Mouse (Mus musculus) CH12.LX (cell line): ENCODE measurements around the gene Ift172. TPM values are rescaled to one million over a fixed set of nuclear protein-coding genes. Genes with fewer than 3 reads are reported as not detected.

Experiments
- DNase-seq: peaks from one replicate; pipeline ENCODE4 v3.0.0-alpha.2; 2013; ENCODE audit errors: extremely low read depth
- H3K27ac ChIP-seq: 2 replicates; pipeline ENCODE4 v1.5.1; 2012; ENCODE audit warnings: low read depth, mild to moderate bottlenecking, control low read depth, moderate library complexity; ENCODE audit not compliant: insufficient read depth
- H3K27me3 ChIP-seq: replicated peaks from 2 replicates; pipeline ENCODE3; 2012; ENCODE audit warnings: inconsistent platforms
- H3K36me3 ChIP-seq, 2 experiments: replicated peaks in 1 of 2; 2 replicates each; pipeline versions ENCODE3 to v1.6.1; 2012; ENCODE audit warnings: inconsistent platforms in 1 of 2, low read length in 1 of 2, mild to moderate bottlenecking in 1 of 2, mixed read lengths in 1 of 2, moderate library complexity in 1 of 2; ENCODE audit not compliant: control insufficient read depth in 1 of 2, insufficient read depth in 1 of 2
- H3K4me1 ChIP-seq, 2 experiments: 2 replicates each; pipeline ENCODE4 v1.6.1; 2012; ENCODE audit warnings: inconsistent platforms in 1 of 2, moderate library complexity in 1 of 2; ENCODE audit not compliant: insufficient read depth in 2 of 2, control insufficient read depth in 1 of 2
- H3K4me2 ChIP-seq: 2 replicates; pipeline ENCODE4 v1.6.1; 2012; ENCODE audit warnings: low read depth, mild to moderate bottlenecking, control low read depth; ENCODE audit not compliant: poor library complexity, insufficient read depth, severe bottlenecking
- H3K4me3 ChIP-seq, 3 experiments: fragments of 150-350 bp in 1 of 3; sonication (generic) in 1 of 3; replicated peaks in 1 of 3; 2 replicates each; pipeline versions ENCODE3 to v1.5.1; 2011 to 2012; ENCODE audit warnings: low read depth in 2 of 3, low read length in 2 of 3, mild to moderate bottlenecking in 2 of 3, moderate library complexity in 2 of 3, control low read depth in 1 of 3, improper control_type of control experiment in 1 of 3, inconsistent platforms in 1 of 3, mixed read lengths in 1 of 3; ENCODE audit not compliant: poor library complexity in 1 of 3
- H3K79me2 ChIP-seq: replicated peaks from 2 replicates; pipeline ENCODE4 v1.6.1; 2012; ENCODE audit warnings: mild to moderate bottlenecking, moderate library complexity; ENCODE audit not compliant: control insufficient read depth, poor library complexity, insufficient read depth, severe bottlenecking; ENCODE audit errors: extremely low read depth
- H3K9ac ChIP-seq: 2 replicates; pipeline ENCODE4 v1.6.1; 2012; ENCODE audit warnings: low read depth, mild to moderate bottlenecking, control low read depth, moderate library complexity; ENCODE audit not compliant: insufficient read depth
- H3K9me3 ChIP-seq: replicated peaks from 2 replicates; pipeline ENCODE3; 2012; ENCODE audit warnings: low read length, inconsistent platforms, mixed read lengths
- BHLHE40 ChIP-seq: IDR thresholded peaks from 2 replicates; pipeline ENCODE4 v1.6.1; 2011; ENCODE audit warnings: mild to moderate bottlenecking, low read depth, low read length, improper control_type of control experiment
- CHD1 ChIP-seq: IDR thresholded peaks from 2 replicates; pipeline ENCODE4 v1.6.1; 2012; ENCODE audit warnings: low read depth, low read length, improper control_type of control experiment, inconsistent platforms
- CHD2 ChIP-seq: IDR thresholded peaks from 2 replicates; pipeline ENCODE4 v1.6.1; 2011; ENCODE audit warnings: low read length, improper control_type of control experiment
- CTCF ChIP-seq, 2 experiments: IDR thresholded peaks in 1 of 2; conservative IDR thresholded peaks in 1 of 2; 2 replicates each; pipeline ENCODE4 v1.5.1; 2011 to 2012; ENCODE audit warnings: low read depth in 2 of 2, low read length in 2 of 2, improper control_type of control experiment in 1 of 2, inconsistent platforms in 1 of 2, mild to moderate bottlenecking in 1 of 2, moderate library complexity in 1 of 2
- ELF1 ChIP-seq: IDR thresholded peaks from 2 replicates; pipeline ENCODE4 v1.6.1; 2014; ENCODE audit warnings: low read depth, mild to moderate bottlenecking, inconsistent platforms, low read length, improper control_type of control experiment
- EP300 ChIP-seq: IDR thresholded peaks from 2 replicates; pipeline ENCODE4 v1.6.1; 2011; ENCODE audit warnings: low read length, improper control_type of control experiment
- ETS1 ChIP-seq: conservative IDR thresholded peaks from 2 replicates; pipeline ENCODE4 v1.6.1; 2012; ENCODE audit warnings: low read depth, mild to moderate bottlenecking, inconsistent platforms, low read length, improper control_type of control experiment, moderate library complexity
- GABPA ChIP-seq: IDR thresholded peaks from 2 replicates; pipeline ENCODE4 v1.6.1; 2012; ENCODE audit warnings: low read depth, low read length, improper control_type of control experiment, inconsistent platforms; ENCODE audit not compliant: insufficient replicate concordance
- HCFC1 ChIP-seq: IDR thresholded peaks from 2 replicates; pipeline ENCODE4 v1.6.1; 2012; ENCODE audit warnings: low read depth, mild to moderate bottlenecking, inconsistent platforms, low read length, improper control_type of control experiment
- IRF4 ChIP-seq: IDR thresholded peaks from 2 replicates; pipeline ENCODE4 v1.6.1; 2014; ENCODE audit warnings: low read depth, mild to moderate bottlenecking, inconsistent platforms, low read length, improper control_type of control experiment
- KAT2A ChIP-seq: IDR thresholded peaks from 2 replicates; pipeline ENCODE4 v1.6.1; 2012; ENCODE audit warnings: low read length, improper control_type of control experiment, inconsistent platforms; ENCODE audit not compliant: insufficient replicate concordance
- MAZ ChIP-seq: IDR thresholded peaks from 2 replicates; pipeline ENCODE4 v1.6.1; 2012; ENCODE audit warnings: low read depth, mild to moderate bottlenecking, inconsistent platforms, low read length, improper control_type of control experiment, moderate library complexity
- MXI1 ChIP-seq: IDR thresholded peaks from 2 replicates; pipeline ENCODE4 v1.6.1; 2011; ENCODE audit warnings: mild to moderate bottlenecking, low read depth, low read length, improper control_type of control experiment
- MYC ChIP-seq: IDR thresholded peaks from 2 replicates; pipeline ENCODE4 v1.6.1; 2011; ENCODE audit warnings: low read depth, mild to moderate bottlenecking, improper control_type of control experiment, low read length
- NELFE ChIP-seq: IDR thresholded peaks from 2 replicates; pipeline ENCODE4 v1.6.1; 2011; ENCODE audit warnings: low read depth, low read length, improper control_type of control experiment
- NRF1 ChIP-seq: IDR thresholded peaks from 2 replicates; pipeline ENCODE4 v1.6.1; 2014; ENCODE audit warnings: low read depth, mild to moderate bottlenecking, inconsistent platforms, low read length, improper control_type of control experiment, moderate library complexity
- POLR2A ChIP-seq: IDR thresholded peaks from 2 replicates; pipeline ENCODE4 v1.6.1; 2011; ENCODE audit warnings: low read depth, mild to moderate bottlenecking, improper control_type of control experiment, low read length
- POLR2AphosphoS2 ChIP-seq: IDR thresholded peaks from 2 replicates; pipeline ENCODE4 v1.6.1; 2011; ENCODE audit warnings: low read depth, low read length, improper control_type of control experiment
- RAD21 ChIP-seq: IDR thresholded peaks from 2 replicates; pipeline ENCODE4 v1.6.1; 2011; ENCODE audit warnings: low read depth, mild to moderate bottlenecking, low read length, improper control_type of control experiment, moderate library complexity
- SIN3A ChIP-seq: IDR thresholded peaks from 2 replicates; pipeline ENCODE4 v1.6.1; 2012; ENCODE audit warnings: low read length, improper control_type of control experiment, inconsistent platforms
- SMC3 ChIP-seq: IDR thresholded peaks from 2 replicates; pipeline ENCODE4 v1.6.1; 2011; ENCODE audit warnings: low read depth, low read length, improper control_type of control experiment
- TBP ChIP-seq: conservative IDR thresholded peaks from 2 replicates; pipeline ENCODE4 v1.6.1; 2011; ENCODE audit warnings: low read depth, low read length, improper control_type of control experiment
- TCF12 ChIP-seq: IDR thresholded peaks from 2 replicates; pipeline ENCODE4 v1.6.1; 2014; ENCODE audit warnings: low read depth, mild to moderate bottlenecking, inconsistent platforms, low read length, improper control_type of control experiment
- UBTF ChIP-seq: IDR thresholded peaks from 2 replicates; pipeline ENCODE4 v1.6.1; 2012; ENCODE audit warnings: low read depth, mild to moderate bottlenecking, inconsistent platforms, low read length, improper control_type of control experiment, moderate library complexity
- ZMIZ1 ChIP-seq: IDR thresholded peaks from 2 replicates; pipeline ENCODE4 v1.6.1; 2012; ENCODE audit warnings: low read depth, mild to moderate bottlenecking, inconsistent platforms, low read length, improper control_type of control experiment
- ZNF384 ChIP-seq: IDR thresholded peaks from 2 replicates; pipeline ENCODE4 v1.6.1; 2012; ENCODE audit warnings: low read depth, low read length, improper control_type of control experiment, inconsistent platforms
- dilution Hi-C: fragments of 300-500 bp; cut with MboI; formaldehyde crosslinking; loops from 2 replicates; pipeline ENCODE4 v1.14.3; 2020; ENCODE audit warnings: low sequenced_read_pairs; ENCODE audit not compliant: extremely low pct_unique_long_range_greater_than_20kb, extremely low pct_ligation_motif_present
- in situ Hi-C: fragments of 300-500 bp; cut with MboI; formaldehyde crosslinking; loops from 3 replicates; pipeline ENCODE4 v1.14.3; 2019; ENCODE audit warnings: low sequenced_read_pairs, low pct_ligation_motif_present, low pct_unique_long_range_greater_than_20kb, mixed read lengths
- polyA plus RNA-seq: library from polyadenylated mRNA; unstranded; fragments of >175 nt; gene quantifications from 2 replicates; pipeline ENCODE4 v1.2.1, GENCODE M21; 2012; ENCODE audit warnings: low read depth; ENCODE audit not compliant: insufficient read length
- total RNA-seq, 2 experiments: library from RNA; depleted of rRNA; stranded (reverse); fragments of 300-350 nt in 1 of 2; fragments of >200 nt in 1 of 2; gene quantifications; 2 replicates each; pipeline ENCODE4 v1.2.3; 2012 to 2014

The Ift172 gene
- total and polyA plus RNA-seq, 3 experiments = 6.1 to 21.5 (median 8.5) TPM

- no peaks in the 10 kb centered on the region for H3K36me3 ChIP-seq
- H3K9me3 ChIP-seq = no peaks in the 10 kb centered on the region
- H3K79me2 ChIP-seq = peaks cover 24% of the 10 kb centered on the region
- no peak overlapping the region for H3K27ac ChIP-seq
- no peak overlapping the region for H3K9ac ChIP-seq
- in situ Hi-C loops = no loop called here
- TF ChIP-seq POLR2A (no peak), GABPA (no peak), TBP (no peak), POLR2AphosphoS2 (no peak), UBTF (no peak), NRF1 (no peak), SMC3 (no peak), ZNF384 (no peak), MYC (no peak), SIN3A (no peak), MAZ (no peak), CHD2 (no peak), KAT2A (no peak), IRF4 (no peak), BHLHE40 (no peak)
- no peak for DNase-seq
- dilution Hi-C loops = no loop called here
- H3K4me2 ChIP-seq = no peak overlapping the region
- no peak overlapping the region for H3K4me3 ChIP-seq
- H3K4me1 ChIP-seq = peaks cover 0 to 7% of the 10 kb centered on the region in 2 experiments; a peak in 2 of 4 replicates
- no peaks in the 10 kb centered on the region for H3K27me3 ChIP-seq
Observed at GRCm38 (mm10) chr5:31222696-31223095, 68.2 kb downstream of the Ift172 start.

- DNase-seq = peak; percentile 85
- Histone ChIP-seq H3K4me1 (peaks cover 0 to 13% of the 10 kb centered on the region in 2 experiments; a peak in 2 of 4 replicates), H3K27me3 (no peaks in the 10 kb centered on the region), H3K27ac (peak overlapping the region; percentile 26), H3K79me2 (peaks cover 36% of the 10 kb centered on the region)
- dilution Hi-C loops (no loop called here), in situ Hi-C loops (no loop called here)
- TF ChIP-seq NRF1 (peak; percentile 37), CTCF (conservative IDR thresholded peaks at IDR 0.05 in 1 of 2, IDR thresholded peaks at IDR 0.05 in 1 of 2; ENCODE audit: low read depth in 2 of 2, low read length in 2 of 2) (peak in 1 of 2 experiments; percentile 82; a peak in 2 of 4 replicates), MYC (peak; percentile 85), POLR2A (no peak), HCFC1 (peak; percentile 57), TCF12 (peak; percentile 46), ZMIZ1 (0 out of 2 replicates have a peak, but pooled peaks have one; percentile 55), EP300 (no peak), MXI1 (no peak; the same call in 1 of the 2 replicates), ETS1 (no peak), ZNF384 (peak; percentile 58), SIN3A (peak; percentile 61), IRF4 (peak; percentile 23; the same call in 1 of the 2 replicates), NELFE (peak; percentile 51; the same call in 1 of the 2 replicates), CHD1 (peak; percentile 78), SMC3 (peak; percentile 50), RAD21 (peak; percentile 59), MAZ (peak; percentile 37; the same call in 1 of the 2 replicates), ELF1 (peak; percentile 11; the same call in 1 of the 2 replicates)
- TF ChIP-seq, all 38 proteins: peak for 15
- Histone ChIP-seq H3K9me3 (no peaks in the 10 kb centered on the region), H3K9ac (peak overlapping the region; percentile 87), H3K4me2 (peak overlapping the region; percentile 24), H3K36me3 (peaks cover 0 to 4% of the 10 kb centered on the region in 2 experiments), H3K4me3 (peak overlapping the region; percentile 64 to 93 (median 93))
Observed at GRCm38 (mm10) chr5:31221304-31221945, 69.5 kb downstream of the Ift172 start.
